Mouse (Mus musculus): Measurements from ENCODE around the gene Acox1. TPM values are rescaled to one million over a fixed set of nuclear protein-coding genes. Genes with fewer than 3 reads are reported as not detected.

Gene Acox1
- total RNA-seq, 2 experiments from 2014 or later, result 112 to 119 TPM

- peak overlapping the region; percentile 35 for H3K4me3 ChIP-seq
- TF ChIP-seq CTCF (IDR thresholded peaks at IDR 0.05), result no peak
- DNase-seq (ENCODE audit: extremely low spot score in 1 of 2, low spot score in 2 of 2), result no peak
- no peak overlapping the region for H3K27ac ChIP-seq
- intact Hi-C loops (cut with DNase I), result loop anchor here (2.0 to 5.0 kb wide), 2 partner anchors 84 to 135 kb away; partner anchors contain the start of genes Mrpl38 and Wbp2
Observed at GRCm38 (mm10) chr11:116222740-116223059, 23.9 kb upstream of the Acox1 start.

GRCm38 (mm10) chr11:116221931-116222739 is 23.3 kb upstream of the Acox1 start:
- peak in 1 of 2 experiments; percentile 33 for DNase-seq (ENCODE audit: extremely low spot score in 1 of 2, low spot score in 2 of 2)
- no peak; the same call in none of the 2 replicates for TF ChIP-seq CTCF (IDR thresholded peaks at IDR 0.05)
- intact Hi-C loops (cut with DNase I), result loop anchor here (2.0 to 5.0 kb wide), 2 partner anchors 83 to 135 kb away; partner anchors contain the start of genes Mrpl38 and Wbp2
- H3K4me3 ChIP-seq, result peak overlapping the region; percentile 35
- H3K27ac ChIP-seq, result no peak overlapping the region

- Histone ChIP-seq H3K4me3 (no peak overlapping the region), H3K27ac (no peak overlapping the region)
- intact Hi-C loops (cut with DNase I), result loop anchor here (5.0 kb wide), 1 partner anchor 133 kb away; the partner anchor contains the start of gene Wbp2
- peak in 1 of 2 experiments; percentile 55 for DNase-seq (ENCODE audit: extremely low spot score in 1 of 2, low spot score in 2 of 2)
- TF ChIP-seq CTCF (IDR thresholded peaks at IDR 0.05), result peak; percentile 70
Observed at GRCm38 (mm10) chr11:116219885-116220284, 21.0 kb upstream of the Acox1 start.

GRCm38 (mm10) chr11:116218737-116219400 is 20.0 kb upstream of the Acox1 start:
- no peak for TF ChIP-seq CTCF (IDR thresholded peaks at IDR 0.05)
- H3K27ac ChIP-seq, result peak overlapping the region; percentile 84
- intact Hi-C loops (cut with DNase I), result no loop called here
- H3K4me3 ChIP-seq, result no peak overlapping the region
- peak; percentile 70 to 75 for DNase-seq (ENCODE audit: extremely low spot score in 1 of 2, low spot score in 2 of 2)

- Histone ChIP-seq H3K4me3 (no peak overlapping the region), H3K27ac (peak overlapping the region; percentile 84)
- DNase-seq (ENCODE audit: extremely low spot score in 1 of 2, low spot score in 2 of 2), result no peak
- intact Hi-C loops (cut with DNase I), result no loop called here
- no peak for TF ChIP-seq CTCF (IDR thresholded peaks at IDR 0.05)
Observed at GRCm38 (mm10) chr11:116218263-116218662, 19.4 kb upstream of the Acox1 start.

- no peak for TF ChIP-seq CTCF (IDR thresholded peaks at IDR 0.05)
- intact Hi-C loops (cut with DNase I), result no loop called here
- no peak for DNase-seq (ENCODE audit: extremely low spot score in 1 of 2, low spot score in 2 of 2)
- Histone ChIP-seq H3K4me3 (no peak overlapping the region), H3K27ac (no peak overlapping the region)
Observed at GRCm38 (mm10) chr11:116216549-116216948, 17.7 kb upstream of the Acox1 start.

- no peak for TF ChIP-seq CTCF (IDR thresholded peaks at IDR 0.05)
- intact Hi-C loops (cut with DNase I), result no loop called here
- Histone ChIP-seq H3K4me3 (no peak overlapping the region), H3K27ac (no peak overlapping the region)
- DNase-seq (ENCODE audit: extremely low spot score in 1 of 2, low spot score in 2 of 2), result no peak
Observed at GRCm38 (mm10) chr11:116215991-116216390, 17.1 kb upstream of the Acox1 start.

- no peak overlapping the region for H3K4me3 ChIP-seq
- peak; percentile 28 for TF ChIP-seq CTCF (IDR thresholded peaks at IDR 0.05)
- DNase-seq (ENCODE audit: extremely low spot score in 1 of 2, low spot score in 2 of 2), result no peak
- no peak overlapping the region for H3K27ac ChIP-seq
- intact Hi-C loops (cut with DNase I), result no loop called here
Observed at GRCm38 (mm10) chr11:116215181-116215580, 16.3 kb upstream of the Acox1 start.

- no peak for DNase-seq (ENCODE audit: extremely low spot score in 1 of 2, low spot score in 2 of 2)
- intact Hi-C loops (cut with DNase I), result no loop called here
Observed at GRCm38 (mm10) chr11:116213877-116214510, 15.1 kb upstream of the Acox1 start.

GRCm38 (mm10) chr11:116212847-116213246 is 14.0 kb upstream of the Acox1 start:
- no peak for DNase-seq (ENCODE audit: extremely low spot score in 1 of 2, low spot score in 2 of 2)
- intact Hi-C loops (cut with DNase I), result no loop called here
- Histone ChIP-seq H3K27ac (no peak overlapping the region), H3K4me3 (no peak overlapping the region)
- no peak for TF ChIP-seq CTCF (IDR thresholded peaks at IDR 0.05)

More at GRCm38 (mm10) chr11:116213877-116214510, 15.1 kb upstream of the Acox1 start:
- no peak for TF ChIP-seq CTCF (IDR thresholded peaks at IDR 0.05)
- Histone ChIP-seq H3K4me3 (no peak overlapping the region), H3K27ac (no peak overlapping the region)

- intact Hi-C loops (cut with DNase I), result no loop called here
- Histone ChIP-seq H3K27ac (no peak overlapping the region), H3K4me3 (no peak overlapping the region)
- no peak for DNase-seq (ENCODE audit: extremely low spot score in 1 of 2, low spot score in 2 of 2)
- no peak for TF ChIP-seq CTCF (IDR thresholded peaks at IDR 0.05)
Observed at GRCm38 (mm10) chr11:116210696-116211095, 11.9 kb upstream of the Acox1 start.

- no peak overlapping the region for H3K27ac ChIP-seq
- intact Hi-C loops (cut with DNase I), result no loop called here
- H3K4me3 ChIP-seq, result no peak overlapping the region
- no peak for DNase-seq (ENCODE audit: extremely low spot score in 1 of 2, low spot score in 2 of 2)
- TF ChIP-seq CTCF (IDR thresholded peaks at IDR 0.05), result no peak
Observed at GRCm38 (mm10) chr11:116209257-116209656, 10.4 kb upstream of the Acox1 start.
